Mouse (Mus musculus) 416B (cell line): ENCODE data around the gene Ccnk.

Experiments
- DNase-seq: peaks from one replicate; pipeline ENCODE4 v3.0.0; 2011; ENCODE audit warnings: low read depth

Ccnk gene

GRCm38 (mm10) chr12:108221712-108222111, 42.3 kb downstream of the Ccnk start:
- DNase-seq, result no peak

GRCm38 (mm10) chr12:108223357-108223756, 44.0 kb downstream of the Ccnk start:
- DNase-seq, result no peak

- no peak for DNase-seq
Measured at GRCm38 (mm10) chr12:108225781-108226180, 46.4 kb downstream of the Ccnk start.

GRCm38 (mm10) chr12:108226216-108226615, 46.8 kb downstream of the Ccnk start:
- DNase-seq, result no peak

GRCm38 (mm10) chr12:108226941-108227340, 47.6 kb downstream of the Ccnk start:
- DNase-seq, result no peak

GRCm38 (mm10) chr12:108227527-108227926, 48.1 kb downstream of the Ccnk start:
- no peak for DNase-seq

GRCm38 (mm10) chr12:108230077-108230476, 50.7 kb downstream of the Ccnk start:
- DNase-seq, result no peak

- DNase-seq, result no peak
Measured at GRCm38 (mm10) chr12:108230821-108231794, 51.7 kb downstream of the Ccnk start.

GRCm38 (mm10) chr12:108231901-108232300, 52.5 kb downstream of the Ccnk start:
- no peak for DNase-seq

GRCm38 (mm10) chr12:108233736-108234135, 54.4 kb downstream of the Ccnk start:
- DNase-seq, result no peak

GRCm38 (mm10) chr12:108234832-108235602, 55.6 kb downstream of the Ccnk start:
- no peak for DNase-seq

- DNase-seq, result no peak
Measured at GRCm38 (mm10) chr12:108235976-108236555, 56.7 kb downstream of the Ccnk start.

GRCm38 (mm10) chr12:108237300-108238006, 58.1 kb downstream of the Ccnk start:
- no peak for DNase-seq

- no peak for DNase-seq
Measured at GRCm38 (mm10) chr12:108238395-108239035, 59.1 kb downstream of the Ccnk start.

GRCm38 (mm10) chr12:108239441-108239840, 60.1 kb downstream of the Ccnk start:
- no peak for DNase-seq

GRCm38 (mm10) chr12:108240401-108240890, 61.1 kb downstream of the Ccnk start:
- DNase-seq, result no peak

- no peak for DNase-seq
Measured at GRCm38 (mm10) chr12:108240953-108241588, 61.7 kb downstream of the Ccnk start.

- no peak for DNase-seq
Measured at GRCm38 (mm10) chr12:108241626-108242025, 62.2 kb downstream of the Ccnk start.

- DNase-seq, result no peak
Measured at GRCm38 (mm10) chr12:108242243-108242745, 62.9 kb downstream of the Ccnk start.

- peak; percentile 90 for DNase-seq
Measured at GRCm38 (mm10) chr12:108244778-108245177, 65.4 kb downstream of the Ccnk start.
